Mouse (Mus musculus): Measurements from ENCODE around the gene Mapk8.
A peak's percentile ranks its signal among the peaks of the same experiment; 100 is the strongest.
"Not testable (repeated sequence)": the region's sequence is repeated elsewhere in the genome, so short reads cannot be mapped to it uniquely, and the experiment has no call there.

Mapk8 gene

DNA sequence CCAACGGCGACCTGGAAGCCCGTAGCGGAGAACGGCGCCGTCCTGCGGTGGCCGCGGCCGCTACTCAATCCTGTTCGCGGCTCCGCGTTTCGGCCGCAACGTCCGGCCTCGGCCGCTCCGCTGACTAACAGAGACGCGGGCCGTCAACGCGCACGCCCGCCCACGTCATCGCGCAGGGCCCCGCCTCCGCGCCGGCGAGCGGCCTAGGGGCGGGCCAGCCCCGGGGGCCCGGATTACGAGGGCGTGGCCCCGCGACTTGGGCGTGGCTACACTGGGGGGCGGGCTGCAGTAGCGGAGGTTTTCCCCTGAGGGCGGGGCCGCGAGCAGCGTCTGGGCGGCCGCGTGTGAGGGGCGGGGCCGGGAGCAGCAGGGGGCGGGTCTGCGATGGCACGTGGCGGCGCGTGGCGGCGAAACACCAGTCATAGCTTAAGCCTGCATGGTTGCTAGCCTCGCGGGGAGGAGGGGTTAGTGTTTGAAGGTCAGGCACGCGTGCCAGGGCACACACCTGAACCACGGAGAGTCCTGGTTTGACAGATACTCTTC lies at the start of gene Mapk8:
Gene Mapk8, minus strand, starts transcription at position 132 of the 543 bp plus-strand sequence.
- DNase-seq (ENCODE audit: low read depth, low spot score), result peak; percentile 96

DNA sequence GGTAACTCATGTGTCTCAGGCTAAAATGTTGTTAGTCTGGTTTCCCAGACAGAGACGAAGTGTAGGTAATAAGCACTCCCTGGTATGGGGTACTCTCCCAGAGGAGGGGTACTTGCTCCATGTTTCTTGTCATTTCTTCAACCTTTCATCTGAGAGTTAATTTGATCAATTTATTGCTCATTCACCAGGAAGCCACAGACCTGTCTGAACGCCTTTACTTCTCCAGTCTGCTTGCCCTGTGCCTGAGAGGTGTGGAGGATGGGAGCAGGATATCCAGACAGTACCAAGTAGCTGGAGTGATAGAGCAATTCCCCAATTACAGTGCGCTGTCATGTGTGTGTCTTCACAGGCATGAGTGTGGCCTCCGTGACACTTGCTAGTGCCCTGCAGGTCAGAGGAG lies 48.3 kb upstream of the Mapk8 start:
- DNase-seq (ENCODE audit: low read depth, low spot score), result no peak

DNA sequence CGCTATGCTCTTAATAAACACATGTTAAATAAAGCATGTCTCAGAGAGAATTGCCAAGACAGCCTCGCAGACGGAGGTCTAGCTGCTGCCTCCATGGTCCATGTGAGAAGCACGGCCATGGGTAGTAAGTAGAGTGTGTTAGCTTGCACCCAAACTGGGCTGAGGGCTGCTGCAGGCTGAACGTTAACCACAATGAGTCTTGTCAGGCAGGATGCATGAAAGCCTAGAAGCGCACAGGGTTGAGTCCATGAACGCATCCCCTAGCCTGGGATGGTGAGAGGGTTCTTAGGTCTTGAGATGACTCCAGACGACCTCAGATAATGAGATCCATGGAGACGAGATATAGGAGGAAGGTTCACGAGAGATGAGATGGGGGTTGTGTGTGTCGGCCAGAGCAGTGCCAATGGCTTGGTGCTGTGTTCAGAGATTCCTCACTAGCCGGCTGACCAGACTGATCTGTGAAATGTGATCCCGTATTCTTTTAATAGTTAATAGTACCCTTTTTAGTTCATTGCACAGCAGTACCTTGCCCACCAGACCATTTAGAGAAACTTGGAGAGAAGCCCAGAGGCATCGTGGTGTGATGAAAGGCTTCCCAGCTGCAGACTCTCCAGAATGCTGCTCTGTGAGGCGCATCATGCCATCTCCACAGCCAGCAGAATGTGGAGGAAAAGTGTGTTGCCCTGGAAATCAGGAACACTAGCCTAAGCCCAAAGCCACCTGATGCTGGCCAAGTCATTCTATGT lies 41.0 kb upstream of the Mapk8 start:
- DNase-seq (ENCODE audit: low read depth, low spot score), result peak; percentile 70

DNA sequence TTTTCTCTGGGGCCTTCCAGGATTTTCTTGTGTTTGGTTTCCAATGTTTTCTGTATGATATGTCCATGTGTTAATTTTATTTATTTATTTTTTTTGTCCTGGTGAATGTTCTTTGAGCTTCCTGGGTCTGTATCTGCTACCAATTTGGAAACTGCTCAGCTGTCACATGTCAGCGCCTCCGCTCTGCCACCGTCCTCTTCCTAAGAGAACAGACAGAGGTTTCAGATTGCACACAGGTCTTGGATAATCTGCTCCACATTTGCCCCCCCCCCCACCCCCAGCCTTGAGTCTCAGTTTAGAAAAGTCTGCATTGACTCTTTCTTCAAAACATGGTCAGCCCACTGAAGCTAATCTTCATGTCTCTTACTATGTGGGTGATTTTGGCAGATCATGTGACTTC lies 35.0 kb upstream of the Mapk8 start:
- no peak for DNase-seq (ENCODE audit: low read depth, low spot score)

DNA sequence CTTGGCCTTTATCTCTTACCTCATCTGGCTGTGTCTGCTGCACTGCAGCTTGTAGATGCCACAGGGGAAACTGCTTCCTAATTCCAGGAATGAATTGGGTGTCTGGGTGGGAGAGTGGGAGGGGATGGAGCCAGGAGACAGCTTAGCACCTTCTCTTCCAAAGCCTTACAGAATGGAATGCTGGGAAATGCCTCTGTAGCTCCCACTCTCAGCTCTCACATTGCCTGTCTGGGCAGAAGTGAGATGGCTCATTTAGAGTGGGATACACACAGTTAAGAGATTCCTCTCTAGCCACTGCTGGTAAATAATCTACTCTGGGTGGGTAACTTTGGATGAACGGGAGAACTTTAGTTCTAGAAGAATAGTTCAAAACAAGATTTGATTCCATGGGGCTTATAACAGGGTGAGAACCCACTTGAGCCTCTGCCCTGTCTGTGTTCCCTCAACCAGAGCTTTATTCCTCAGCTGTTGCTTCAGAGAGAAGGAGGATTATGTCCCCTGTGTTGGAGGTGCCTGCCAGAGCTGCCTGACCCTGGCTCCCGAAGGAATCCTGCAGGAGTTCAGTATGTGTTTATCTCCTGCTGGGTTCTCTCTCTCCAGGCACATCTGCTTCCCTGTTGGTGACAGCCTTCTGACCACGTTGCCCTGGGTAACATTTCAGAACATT lies 29.3 kb upstream of the Mapk8 start:
- peak; percentile 74 for DNase-seq (ENCODE audit: low read depth, low spot score)

DNA sequence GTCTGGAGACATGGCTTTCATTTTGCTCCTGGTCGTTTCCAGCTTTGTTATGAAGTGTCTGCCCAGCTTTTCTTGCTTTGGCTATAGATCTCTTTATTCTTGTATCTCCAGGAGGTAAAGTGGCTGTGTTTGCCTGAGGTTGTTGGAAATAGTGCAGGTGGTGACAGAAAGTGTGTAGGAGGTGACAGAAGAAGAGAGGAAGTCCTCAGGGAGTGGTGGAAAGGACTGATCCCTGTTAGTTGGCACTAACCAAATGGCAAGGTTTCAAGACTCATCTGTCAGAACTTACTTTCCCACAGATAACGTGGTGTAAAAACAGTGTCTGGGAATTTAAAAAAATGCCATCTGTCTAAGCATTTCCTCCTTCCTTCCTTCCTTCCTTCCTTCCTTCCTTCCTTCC lies 27.5 kb upstream of the Mapk8 start:
- DNase-seq (ENCODE audit: low read depth, low spot score), result peak; percentile 85

DNA sequence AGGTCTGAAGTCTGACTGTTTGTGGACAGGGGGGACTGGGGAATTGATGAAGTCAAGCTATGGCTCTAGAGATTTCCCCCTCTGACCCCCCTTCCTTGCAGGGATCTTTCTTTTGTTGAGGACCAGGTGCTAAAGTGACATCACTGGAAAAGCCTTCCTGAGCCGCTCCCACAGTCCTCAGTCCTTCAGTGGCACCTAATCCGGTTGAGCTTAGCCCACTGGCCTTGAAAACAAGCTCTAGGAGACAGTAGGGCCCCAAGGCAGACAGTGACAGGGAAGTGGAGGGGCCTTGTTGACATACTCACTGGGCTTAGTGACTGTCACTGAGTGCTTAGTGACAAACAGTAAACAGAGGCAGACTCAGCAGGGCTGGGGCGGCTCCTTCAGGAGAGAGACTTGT lies 24.4 kb upstream of the Mapk8 start, which contains the start of gene Frmpd2:
Gene Frmpd2, plus strand, starts transcription at position 366 of the 400 bp plus-strand sequence.
- no peak for DNase-seq (ENCODE audit: low read depth, low spot score)

DNA sequence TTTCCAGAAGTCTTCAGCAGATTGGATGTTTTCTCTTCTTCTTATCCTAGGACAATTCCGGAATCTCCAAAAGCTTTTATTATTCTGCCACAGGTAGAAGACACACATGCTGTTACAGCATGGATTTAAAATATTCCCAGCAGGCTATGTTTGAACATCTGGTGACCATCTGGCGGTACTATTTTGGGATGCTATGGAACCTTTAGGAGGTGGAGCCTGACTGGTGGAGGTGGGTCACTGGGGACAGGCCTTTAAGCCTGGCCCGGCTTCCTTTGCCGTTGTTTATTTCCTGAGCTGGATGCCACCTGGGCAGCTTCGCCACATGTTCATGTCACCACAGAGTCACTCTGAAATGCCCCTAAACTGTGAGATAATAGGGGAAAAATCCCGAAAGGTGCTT lies 20.8 kb upstream of the Mapk8 start:
- DNase-seq (ENCODE audit: low read depth, low spot score), result no peak

DNA sequence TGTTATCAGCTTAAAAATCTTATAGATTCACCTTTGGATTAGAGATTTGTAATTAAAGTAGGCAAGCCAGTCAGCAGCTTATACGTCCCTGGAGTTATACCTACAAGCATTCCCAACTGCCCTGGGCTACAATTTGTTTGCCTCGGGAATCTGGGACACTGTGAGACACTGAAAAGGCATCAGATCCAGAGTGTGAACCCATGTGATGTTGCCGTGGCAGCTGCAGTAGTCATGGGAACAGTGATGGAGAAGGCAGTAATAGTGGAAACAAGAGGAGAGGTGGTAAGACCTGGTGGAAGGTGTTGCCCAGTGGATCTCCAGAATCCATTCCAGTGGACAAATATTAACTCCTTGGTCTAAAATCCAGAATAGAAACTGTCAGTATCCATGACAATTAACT lies 16.7 kb upstream of the Mapk8 start:
- peak; percentile 53 for DNase-seq (ENCODE audit: low read depth, low spot score)

DNA sequence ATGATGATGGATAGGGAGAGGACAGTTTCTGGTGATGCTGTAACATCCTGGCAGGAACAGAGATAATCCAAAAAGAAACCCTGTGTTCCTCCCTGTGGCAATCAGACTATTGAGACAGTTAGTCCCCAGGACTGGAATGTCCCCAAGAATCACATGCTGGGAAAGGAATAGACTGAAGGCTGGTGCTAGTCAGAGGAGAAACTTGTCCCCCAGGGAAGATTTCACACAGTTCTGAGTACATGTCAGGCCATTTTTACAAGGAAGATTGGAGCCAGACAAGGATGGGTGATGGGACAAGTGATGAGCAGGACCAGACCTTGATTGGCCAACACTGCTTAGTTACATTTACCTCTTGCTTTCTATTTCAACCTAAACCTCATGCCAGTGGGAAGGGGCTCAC lies 3.4 kb upstream of the Mapk8 start:
- DNase-seq (ENCODE audit: low read depth, low spot score), result no peak

DNA sequence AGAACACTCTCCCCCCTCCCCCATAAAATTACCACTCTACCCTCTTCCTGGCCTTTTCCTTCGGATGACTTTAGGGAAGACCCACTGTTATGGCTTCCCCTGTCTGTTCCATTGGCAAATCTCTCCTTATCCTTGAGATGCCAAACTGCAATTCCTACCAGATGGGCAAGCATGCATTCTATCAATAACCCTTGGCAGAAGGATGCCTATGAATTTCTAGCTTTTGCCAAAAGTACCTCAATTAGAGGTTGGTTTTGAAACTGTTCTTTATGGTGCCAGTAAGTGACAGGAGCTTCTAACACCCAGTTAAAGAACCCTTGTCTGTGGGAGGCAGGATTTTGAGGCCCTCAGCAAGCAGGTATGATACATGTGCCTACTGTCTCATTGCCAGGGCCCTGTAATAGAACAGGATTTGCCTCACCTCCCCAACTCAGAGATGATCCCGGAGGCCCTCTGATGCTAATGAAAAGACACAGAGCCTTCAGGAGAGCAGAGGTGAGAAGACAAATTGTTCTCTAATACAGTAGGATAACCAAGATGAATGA lies 2.4 kb upstream of the Mapk8 start:
- peak; percentile 47 for DNase-seq (ENCODE audit: low read depth, low spot score)

DNA sequence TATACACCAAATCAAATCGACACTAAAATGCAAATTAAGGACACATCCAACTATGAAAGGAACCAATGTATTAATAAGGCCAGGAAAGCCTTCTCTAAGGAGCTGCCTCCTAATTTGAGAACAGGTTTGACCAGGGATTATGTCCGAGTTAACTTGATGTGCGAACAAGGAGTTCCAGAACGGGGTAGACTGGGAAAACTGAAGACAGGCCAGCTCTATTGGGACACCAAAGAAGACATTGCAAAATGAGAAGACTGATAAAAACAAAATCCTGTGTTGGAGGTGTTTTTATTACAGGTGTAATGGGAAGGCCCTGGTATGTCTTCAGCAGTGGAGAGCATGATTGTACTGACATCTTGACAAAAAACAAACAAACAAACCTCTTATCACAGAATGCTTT lies 1.3 kb upstream of the Mapk8 start:
- no peak for DNase-seq (ENCODE audit: low read depth, low spot score)

DNA sequence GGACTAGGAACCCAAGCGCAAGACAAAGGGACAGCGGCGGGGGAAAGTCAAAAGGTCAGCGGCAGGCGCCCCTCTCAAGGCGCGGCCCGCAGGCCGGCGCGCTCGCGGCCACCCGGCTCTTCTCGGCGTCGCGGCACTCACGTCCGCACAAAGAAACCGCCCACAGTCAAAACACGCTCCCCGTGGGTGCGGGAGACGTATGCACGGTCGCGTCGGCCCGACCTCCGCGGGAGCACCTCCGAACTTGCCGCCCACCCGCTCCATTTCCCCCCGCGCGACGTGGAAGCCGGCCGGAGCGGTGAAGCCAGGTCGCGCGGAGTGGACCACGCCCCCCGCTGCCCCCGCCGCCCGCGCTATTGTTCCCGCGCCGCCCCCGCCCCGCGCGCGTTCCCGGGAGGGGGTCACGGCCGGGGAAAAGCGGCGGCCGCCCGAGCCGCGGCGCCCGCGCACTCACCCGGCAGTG lies 366 bp downstream of the Mapk8 start:
- peak; percentile 70 for DNase-seq (ENCODE audit: low read depth, low spot score)

DNA sequence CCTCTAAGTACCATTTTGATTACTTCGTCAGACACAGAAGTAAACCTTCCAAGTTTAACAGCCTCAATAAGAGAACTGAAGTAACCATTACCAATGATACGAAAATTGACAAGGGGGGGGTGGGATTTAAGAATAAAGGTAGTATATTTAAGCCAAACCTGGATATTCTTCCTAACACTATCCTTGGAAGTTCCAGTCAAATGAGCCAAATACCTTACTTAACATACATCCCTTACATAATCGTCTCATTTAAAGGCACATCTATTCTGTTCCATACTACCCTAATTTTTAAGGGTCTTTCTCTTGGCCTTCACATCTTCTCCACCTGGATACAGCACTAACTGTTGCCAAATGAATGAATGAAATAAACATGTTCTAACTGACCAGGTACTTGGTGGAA lies 996 bp downstream of the Mapk8 start:
- no peak for DNase-seq (ENCODE audit: low read depth, low spot score)

DNA sequence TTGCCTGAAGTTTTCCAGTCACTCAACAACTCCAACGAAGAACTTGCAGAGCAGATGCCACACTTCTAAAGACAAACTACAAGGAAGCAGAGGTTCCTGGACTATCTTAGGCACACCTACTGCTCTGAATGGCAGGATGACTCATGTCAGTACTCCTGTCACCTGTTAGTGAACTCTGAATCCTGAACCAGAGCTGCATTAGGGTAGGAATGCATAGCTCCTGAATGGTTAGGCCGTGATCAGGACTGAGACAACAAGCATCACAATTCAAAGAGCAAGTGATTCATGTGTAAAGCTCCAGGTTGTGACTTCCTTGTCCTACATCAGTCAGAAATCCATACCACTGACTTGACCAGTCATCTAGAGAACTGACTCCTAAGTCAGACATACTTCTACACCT lies 3.2 kb downstream of the Mapk8 start:
- DNase-seq (ENCODE audit: low read depth, low spot score), result peak; percentile 27

DNA sequence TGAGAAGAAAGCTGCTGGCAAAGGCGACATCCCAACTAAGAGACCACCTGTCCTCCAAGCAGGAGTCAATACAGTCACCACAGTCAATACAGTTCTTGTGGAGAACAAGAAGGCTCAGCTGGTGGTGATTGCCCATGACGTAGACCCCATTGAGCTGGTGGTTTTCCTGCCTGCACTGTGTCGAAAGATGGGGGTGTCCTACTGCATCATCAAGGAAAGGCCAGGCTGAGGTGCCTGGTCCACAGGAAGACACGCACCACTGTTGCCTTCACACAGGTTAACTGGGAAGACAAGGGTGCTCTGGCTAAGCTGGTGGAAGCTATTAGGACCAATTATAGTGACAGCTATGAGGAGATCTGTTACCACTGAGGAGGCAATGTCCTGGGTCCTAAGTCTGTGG lies 14.5 kb downstream of the Mapk8 start:
- DNase-seq (ENCODE audit: low read depth, low spot score), result not testable (repeated sequence)

DNA sequence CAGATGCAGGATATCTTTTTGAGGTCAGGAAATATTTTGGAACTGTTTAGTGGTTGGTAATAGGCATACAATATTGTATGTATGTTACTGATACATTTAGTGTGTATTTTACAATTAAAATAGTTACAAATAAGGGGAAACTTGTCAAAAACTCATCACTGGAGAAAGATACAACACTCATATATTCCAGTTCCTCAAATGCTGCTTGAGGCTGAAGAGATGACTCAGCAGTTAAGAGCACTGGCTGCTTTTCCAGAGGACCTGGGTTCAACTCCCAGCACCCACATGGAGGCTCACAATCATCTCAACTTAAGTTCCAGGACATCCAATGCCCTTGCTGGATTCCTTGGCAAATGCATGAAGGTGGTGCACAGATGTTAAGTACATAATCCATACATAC lies 22.8 kb downstream of the Mapk8 start:
- no peak for DNase-seq (ENCODE audit: low read depth, low spot score)

DNA sequence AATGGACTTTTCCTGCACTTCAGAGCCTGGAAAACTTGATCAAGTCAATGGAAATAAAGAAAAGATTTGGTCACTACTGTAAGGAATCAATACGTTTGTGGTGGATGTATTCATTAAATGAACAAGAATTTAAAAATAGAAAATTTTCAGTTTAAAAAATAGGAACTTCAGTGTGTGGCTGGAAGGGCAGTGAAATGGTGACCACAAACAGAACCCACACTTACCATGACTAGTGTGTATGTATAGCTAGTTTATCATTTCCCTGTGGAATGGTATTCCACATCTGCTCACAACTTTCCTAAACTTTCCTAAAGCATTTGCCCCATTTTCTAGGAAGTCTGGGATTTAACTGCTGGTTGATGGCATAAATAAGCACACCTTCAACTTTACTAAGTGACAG lies 24.0 kb downstream of the Mapk8 start:
- no peak for DNase-seq (ENCODE audit: low read depth, low spot score)

DNA sequence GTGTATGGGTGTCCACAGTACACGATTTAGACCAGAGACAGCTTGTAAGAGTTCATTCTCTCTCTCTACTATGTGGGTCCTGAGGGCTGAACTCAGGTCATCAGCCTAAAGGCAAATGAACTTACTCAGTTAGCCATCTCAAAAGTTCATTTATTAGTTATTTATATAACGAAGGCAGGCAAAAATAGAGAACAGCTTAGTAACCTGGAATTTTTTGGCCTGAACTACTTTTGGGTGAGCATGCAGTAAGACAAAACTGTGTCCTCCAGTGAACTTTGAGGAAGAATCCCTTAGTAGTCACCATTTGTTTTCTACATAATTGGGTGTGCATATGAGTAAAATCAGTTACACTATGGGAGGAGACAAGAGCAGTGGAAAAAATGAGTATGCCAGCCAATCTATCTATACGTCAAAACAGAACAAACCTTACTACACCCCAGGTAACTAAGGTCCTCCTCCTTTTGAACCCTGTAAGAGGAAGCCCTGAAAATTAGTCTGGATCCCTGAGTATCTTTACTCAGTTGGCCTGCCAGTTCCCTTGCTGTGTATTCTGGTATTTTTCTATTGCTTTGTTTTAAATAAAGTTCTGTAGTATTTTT lies 28.5 kb downstream of the Mapk8 start:
- no peak for DNase-seq (ENCODE audit: low read depth, low spot score)

DNA sequence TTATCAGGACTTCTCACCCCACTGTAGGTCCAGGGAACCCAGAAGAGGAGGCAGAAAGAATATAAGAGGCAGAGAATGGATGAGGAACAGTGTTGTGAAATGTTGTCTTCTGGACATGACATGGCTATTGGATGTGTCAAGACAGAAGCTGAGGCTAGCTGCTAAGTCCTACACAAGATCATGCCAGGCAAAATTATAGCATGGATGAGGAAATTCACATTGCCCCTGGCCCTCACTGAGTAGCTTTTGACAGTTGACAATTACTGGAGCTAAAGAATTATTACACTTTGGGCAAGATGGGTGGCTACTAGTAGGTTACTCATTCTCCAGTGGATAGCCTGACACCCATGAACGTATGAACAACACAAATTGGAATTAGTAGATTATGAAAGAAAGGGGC lies 31.2 kb downstream of the Mapk8 start:
- no peak for DNase-seq (ENCODE audit: low read depth, low spot score)

DNA sequence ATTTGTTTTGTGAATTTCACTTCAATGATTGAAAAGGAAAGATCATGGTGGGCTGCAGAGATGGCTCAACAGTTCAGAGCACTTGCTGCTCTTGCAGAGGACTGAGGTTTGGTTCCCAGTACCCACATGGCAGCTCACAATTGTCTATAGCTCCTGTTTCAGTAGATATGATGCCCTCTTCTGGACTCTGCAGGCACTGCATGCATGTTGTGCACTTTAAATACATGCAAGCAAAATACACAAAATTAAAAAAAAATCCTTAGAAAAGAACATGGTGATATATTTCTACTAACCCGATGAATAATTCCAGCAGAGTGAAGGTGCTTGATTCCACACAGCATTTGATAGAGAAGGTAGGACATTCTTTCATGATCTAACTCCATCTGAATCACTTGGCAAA lies 44.6 kb downstream of the Mapk8 start:
- DNase-seq (ENCODE audit: low read depth, low spot score), result no peak

DNA sequence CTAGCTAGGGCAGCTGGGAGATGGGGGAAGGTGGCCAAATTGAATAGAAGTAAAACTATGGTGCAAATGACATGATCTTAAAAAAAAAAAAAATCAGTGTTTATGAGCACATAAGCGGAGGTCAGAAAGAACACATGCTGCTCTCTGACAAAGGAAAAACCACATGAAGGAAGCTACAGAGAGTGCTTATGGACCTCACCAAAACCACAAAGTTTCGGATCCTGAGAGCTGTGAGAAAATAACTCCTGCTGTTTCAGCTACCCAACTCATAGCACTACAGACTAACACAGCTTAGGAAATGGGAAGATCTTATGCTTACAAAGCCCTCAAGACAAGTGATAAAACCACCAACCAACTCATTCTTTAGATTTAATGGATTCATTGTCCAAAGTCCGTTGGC lies 46.9 kb downstream of the Mapk8 start:
- peak; percentile 22 for DNase-seq (ENCODE audit: low read depth, low spot score)

Data from brain, adult 2 months (tissue).